Comparison of ENCODE assay signal across 23 mouse cellular contexts in the genomic region with DNA sequence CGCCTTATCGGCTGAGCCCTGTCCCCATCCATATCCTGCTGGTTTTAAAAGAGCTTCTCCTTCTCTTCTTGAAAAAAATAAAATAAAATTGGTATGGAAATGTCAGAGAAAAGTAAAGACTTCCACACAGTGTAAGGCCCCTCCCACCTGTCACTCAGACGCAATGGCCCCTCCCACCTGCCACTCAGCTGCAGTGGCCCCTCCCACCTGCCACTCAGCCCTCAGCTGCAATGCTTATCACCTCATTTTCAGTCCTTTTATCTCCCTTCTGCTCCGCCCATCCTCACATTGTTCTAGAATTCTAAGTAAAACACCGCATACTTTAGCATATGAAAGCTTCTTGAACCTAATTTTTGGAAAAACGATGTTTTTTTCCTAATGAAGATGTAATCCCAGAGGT.
DNase-seq lines count a peak whose midpoint lies in the region; ATAC-seq and TF ChIP-seq lines count a peak whose summit lies in the region.
"Had no signal": no experiment of that assay in that cellular context is flagged by ENCODE, and none has a peak within 500 bp of the region (broad histone marks: within the 10 kb centered on the region; RNA-seq: fewer than 3 reads in every experiment).

No protein-coding gene starts in this region.

- H3K4me2 ChIP-seq in forebrain, embryonic 14.5 days (ENCODE audit: low read length) = no peak overlapping the region
- no peak overlapping the region for H3K4me2 ChIP-seq in forebrain, embryonic 11.5 days (ENCODE audit: low read depth, low read length, severe bottlenecking)
- H3K4me2 ChIP-seq in liver, embryonic 13.5 days = no peak overlapping the region
- no peak overlapping the region for H3K4me2 ChIP-seq in liver, embryonic 12.5 days
- H3K4me2 ChIP-seq: heart, embryonic 13.5 days; hindbrain, embryonic 13.5 days; lung, embryonic 15.5 days; neural tube, embryonic 13.5 days had no signal

- no peak overlapping the region for H3K27ac ChIP-seq in forebrain, embryonic 14.5 days (ENCODE audit: low read depth, low read length)
- H3K27ac ChIP-seq in forebrain, embryonic 11.5 days (ENCODE audit: low read depth, low read length) = no peak overlapping the region
- H3K27ac ChIP-seq in liver, embryonic 13.5 days = no peak overlapping the region
- no peak overlapping the region for H3K27ac ChIP-seq in liver, embryonic 12.5 days
- H3K27ac ChIP-seq in ES-E14 (ENCODE audit: insufficient read depth, low read depth, low read length, poor library complexity, severe bottlenecking) = no peak overlapping the region
- H3K27ac ChIP-seq: heart, adult 2 months; heart, embryonic 13.5 days; hindbrain, embryonic 13.5 days; limb, embryonic 10.5 days; lung, embryonic 15.5 days; neural tube, embryonic 13.5 days had no signal

- H3K27me3 ChIP-seq in forebrain, embryonic 14.5 days (replicated peaks; ENCODE audit: control insufficient read depth, insufficient read depth, low read length) = no peaks in the 10 kb centered on the region
- H3K27me3 ChIP-seq in forebrain, embryonic 11.5 days (ENCODE audit: control insufficient read depth, insufficient read depth, low read length) = no peaks in the 10 kb centered on the region
- no peaks in the 10 kb centered on the region for H3K27me3 ChIP-seq in liver, embryonic 13.5 days
- no peaks in the 10 kb centered on the region for H3K27me3 ChIP-seq in liver, embryonic 12.5 days (replicated peaks)
- H3K27me3 ChIP-seq: heart, embryonic 13.5 days; hindbrain, embryonic 13.5 days; lung, embryonic 15.5 days; neural tube, embryonic 13.5 days had no signal

- ATAC-seq in forebrain, embryonic 14.5 days = 0 out of 2 replicates have a peak, but pooled peaks have one; percentile 40
- ATAC-seq in forebrain, embryonic 11.5 days (replicated peaks; ENCODE audit: low FRiP score) = no peak
- ATAC-seq in liver, embryonic 13.5 days (ENCODE audit: low read depth) = peak; percentile 51; the same call in 1 of the 2 replicates
- ATAC-seq in liver, embryonic 12.5 days = no peak
- ATAC-seq: inflammation-experienced regulatory T-cells, adult 6 months; midbrain, embryonic 16.5 days had no signal

- in situ Hi-C loops in ES-E14 (cut with MboI; ENCODE audit: low sequenced_read_pairs in 2 of 2, unreplicated experiment in 2 of 2) = loop anchor here in 1 of 2 experiments (25.0 kb wide), 1 partner anchor 492 kb away; no protein-coding TSS in a partner anchor

- H3K4me3 ChIP-seq in forebrain, embryonic 14.5 days (ENCODE audit: low read depth, low read length) = no peak overlapping the region
- no peak overlapping the region for H3K4me3 ChIP-seq in forebrain, embryonic 11.5 days (ENCODE audit: low read depth, low read length)
- H3K4me3 ChIP-seq in liver, embryonic 13.5 days (replicated peaks) = no peak overlapping the region
- no peak overlapping the region for H3K4me3 ChIP-seq in liver, embryonic 12.5 days
- H3K4me3 ChIP-seq in ES-E14 (ENCODE audit: insufficient read depth in 1 of 2, low read depth in 1 of 2, low read length in 2 of 2, poor library complexity in 1 of 2, severe bottlenecking in 1 of 2) = no peak overlapping the region
- H3K4me3 ChIP-seq: heart, adult 2 months; heart, embryonic 13.5 days; hindbrain, embryonic 13.5 days; limb, embryonic 10.5 days; lung, embryonic 15.5 days; myocyte; neural tube, embryonic 13.5 days had no signal

- no peaks in the 10 kb centered on the region for H3K4me1 ChIP-seq in forebrain, embryonic 14.5 days (ENCODE audit: control insufficient read depth, insufficient read depth, low read length)
- no peaks in the 10 kb centered on the region for H3K4me1 ChIP-seq in forebrain, embryonic 11.5 days (replicated peaks; ENCODE audit: control insufficient read depth, insufficient read depth, low read length)
- H3K4me1 ChIP-seq in liver, embryonic 13.5 days (replicated peaks) = no peaks in the 10 kb centered on the region
- H3K4me1 ChIP-seq in liver, embryonic 12.5 days = no peaks in the 10 kb centered on the region
- H3K4me1 ChIP-seq in ES-E14 (ENCODE audit: control insufficient read depth in 2 of 2, insufficient read depth in 2 of 2, low read length in 2 of 2, poor library complexity in 1 of 2) = no peaks in the 10 kb centered on the region
- H3K4me1 ChIP-seq: heart, embryonic 13.5 days; hindbrain, embryonic 13.5 days; limb, embryonic 10.5 days; lung, embryonic 15.5 days had no signal

- no peak overlapping the region for H3K9ac ChIP-seq in forebrain, embryonic 14.5 days (ENCODE audit: low read length)
- no peak overlapping the region for H3K9ac ChIP-seq in forebrain, embryonic 11.5 days (ENCODE audit: low read length)
- H3K9ac ChIP-seq in liver, embryonic 13.5 days = no peak overlapping the region
- no peak overlapping the region for H3K9ac ChIP-seq in liver, embryonic 12.5 days
- H3K9ac ChIP-seq in ES-E14 (ENCODE audit: insufficient read depth, low read depth, low read length, poor library complexity, severe bottlenecking) = no peak overlapping the region
- H3K9ac ChIP-seq: heart, embryonic 13.5 days; hindbrain, embryonic 13.5 days; lung, embryonic 15.5 days; neural tube, embryonic 13.5 days had no signal

- 76% methylated on average over 6 of the region's 6 CpGs for WGBS in forebrain, embryonic 14.5 days
- WGBS in forebrain, embryonic 11.5 days = 78% methylated on average over 6 of the region's 6 CpGs
- WGBS in liver, embryonic 13.5 days (ENCODE audit: insufficient replicate concordance) = 61% methylated on average over 6 of the region's 6 CpGs
- WGBS in liver, embryonic 12.5 days (ENCODE audit: insufficient replicate concordance) = 56% methylated on average over 6 of the region's 6 CpGs

- H3K9me3 ChIP-seq in forebrain, embryonic 14.5 days (replicated peaks; ENCODE audit: control insufficient read depth, low read length) = no peaks in the 10 kb centered on the region; the same call in 1 of the 2 replicates
- no peaks in the 10 kb centered on the region; the same call in 1 of the 2 replicates for H3K9me3 ChIP-seq in forebrain, embryonic 11.5 days (ENCODE audit: control insufficient read depth, low read length)
- peaks cover 2% of the 10 kb centered on the region; the same call in 1 of the 2 replicates for H3K9me3 ChIP-seq in liver, embryonic 13.5 days (replicated peaks)
- 0 out of 2 replicates have a peak, but pooled peaks cover 2% of the 10 kb centered on the region for H3K9me3 ChIP-seq in liver, embryonic 12.5 days (replicated peaks)
- no peaks in the 10 kb centered on the region for H3K9me3 ChIP-seq in ES-E14 (ENCODE audit: control insufficient read depth, insufficient read depth, low read depth, low read length)
- H3K9me3 ChIP-seq: hindbrain, embryonic 13.5 days; limb, embryonic 10.5 days; lung, embryonic 15.5 days; neural tube, embryonic 13.5 days had no signal

- no peaks in the 10 kb centered on the region for H3K36me3 ChIP-seq in forebrain, embryonic 14.5 days (ENCODE audit: control insufficient read depth, insufficient read depth, low read length)
- H3K36me3 ChIP-seq in forebrain, embryonic 11.5 days (ENCODE audit: control insufficient read depth, insufficient read depth, low read length) = no peaks in the 10 kb centered on the region
- no peaks in the 10 kb centered on the region for H3K36me3 ChIP-seq in liver, embryonic 13.5 days
- H3K36me3 ChIP-seq in liver, embryonic 12.5 days = no peaks in the 10 kb centered on the region
- H3K36me3 ChIP-seq in ES-E14 (ENCODE audit: control insufficient read depth, insufficient read depth, low read length, poor library complexity, severe bottlenecking) = no peaks in the 10 kb centered on the region
- H3K36me3 ChIP-seq: heart, embryonic 13.5 days; hindbrain, embryonic 13.5 days; limb, embryonic 10.5 days; lung, embryonic 15.5 days; neural tube, embryonic 13.5 days had no signal

- DNase-seq in forebrain, embryonic 14.5 days (ENCODE audit: low spot score) = no peak
- no peak for DNase-seq in forebrain, embryonic 11.5 days (ENCODE audit: low spot score)
- no peak for DNase-seq in liver, embryonic 13.5 days
- peak; percentile 30 for DNase-seq in ES-E14 (ENCODE audit: low read depth, low spot score)
- DNase-seq in c-Kit-positive CD71-positive TER-119-positive erythroid progenitor cells, embryonic 14.5 days (ENCODE audit: low spot score) = peak; percentile 7
- no peak for DNase-seq in frontal cortex, postnatal 10 days (ENCODE audit: low spot score in 2 of 2)
- DNase-seq in layer of hippocampus, postnatal 36 days = no peak
- DNase-seq: adrenal gland, postnatal 14 days; cerebellum, adult 9-11 months; gastrocnemius, postnatal 36 days; heart, adult 2 months; kidney, adult 8-10 months; kidney, postnatal 10 days; lung, postnatal 36 days had no signal

TF ChIP-seq in ES-E14, 5 proteins besides CTCF, POLR2A, EP300 and RAD21:
- no peak for TF ChIP-seq MAFK (IDR thresholded peaks at IDR 0.05; ENCODE audit: insufficient read depth, low read depth, low read length)
- TF ChIP-seq CHD2 (IDR thresholded peaks at IDR 0.05; ENCODE audit: low read depth, low read length) = no peak
- TF ChIP-seq ZNF384 (IDR thresholded peaks at IDR 0.05; ENCODE audit: low read depth, low read length) = no peak
- no peak for TF ChIP-seq ZC3H11A (IDR thresholded peaks at IDR 0.05; ENCODE audit: borderline replicate concordance, low read depth, low read length)
- TF ChIP-seq HCFC1 (IDR thresholded peaks at IDR 0.05; ENCODE audit: borderline replicate concordance, insufficient read depth, low read length) = no peak

Comparison
In these comparisons a context has a peak if more than half of its experiments do, and no peak if none do; other contexts are left out.
1. ATAC-seq: peak in forebrain, embryonic 14.5 days (single experiment) and liver, embryonic 13.5 days (single experiment); none in forebrain, embryonic 11.5 days (single experiment) and liver, embryonic 12.5 days (single experiment).
2. DNase-seq: peak in ES-E14 (single experiment) and c-Kit-positive CD71-positive TER-119-positive erythroid progenitor cells, embryonic 14.5 days (single experiment); none in forebrain, embryonic 14.5 days (single experiment), forebrain, embryonic 11.5 days (single experiment), liver, embryonic 13.5 days (single experiment), frontal cortex, postnatal 10 days (0 of 2) and layer of hippocampus, postnatal 36 days (0 of 2).